ENCODE assay signal across 21 mouse cellular contexts in the genomic region with DNA sequence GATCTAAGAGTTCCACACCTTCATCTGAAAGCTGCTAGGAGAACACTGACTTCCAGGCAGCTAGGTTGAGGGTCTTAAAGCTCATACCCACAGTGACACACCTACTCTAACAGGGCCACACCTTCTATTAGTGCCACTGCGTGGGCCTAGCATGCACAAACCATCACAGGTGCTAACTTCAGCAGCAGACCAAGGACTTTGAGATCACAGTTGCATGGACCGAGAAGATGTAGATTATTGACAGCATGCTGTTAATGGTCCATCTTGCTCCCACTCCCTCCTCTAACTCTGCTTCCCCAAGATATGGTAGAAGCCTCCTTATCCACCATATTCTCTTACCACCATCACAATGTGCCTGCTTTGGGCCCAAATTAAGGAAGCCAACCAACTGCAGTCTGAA.
"Had no signal": no experiment of that assay in that cellular context is flagged by ENCODE, and none has a peak within 500 bp of the region (broad histone marks: within the 10 kb centered on the region; RNA-seq: fewer than 3 reads in every experiment).

No protein-coding gene starts in this region.

- H3K4me2 ChIP-seq: forebrain, embryonic 15.5 days; heart, embryonic 12.5 days; hindbrain, embryonic 13.5 days; hindbrain, embryonic 15.5 days; kidney, embryonic 15.5 days; limb, embryonic 13.5 days; limb, embryonic 15.5 days; liver, embryonic 12.5 days had no signal

- H3K4me3 ChIP-seq: forebrain, embryonic 15.5 days; heart, embryonic 12.5 days; hindbrain, embryonic 13.5 days; hindbrain, embryonic 15.5 days; kidney, embryonic 15.5 days; limb, embryonic 13.5 days; limb, embryonic 15.5 days; liver, embryonic 12.5 days had no signal

- H3K9me3 ChIP-seq: forebrain, embryonic 15.5 days; heart, embryonic 12.5 days; hindbrain, embryonic 13.5 days; hindbrain, embryonic 15.5 days; kidney, embryonic 15.5 days; limb, embryonic 13.5 days; limb, embryonic 15.5 days; liver, embryonic 12.5 days had no signal

- ATAC-seq: forebrain, embryonic 15.5 days; forebrain, postnatal 0 days; hindbrain, postnatal 0 days; intestine, embryonic 16.5 days; liver, embryonic 12.5 days had no signal

- H3K27me3 ChIP-seq: forebrain, embryonic 15.5 days; heart, embryonic 12.5 days; hindbrain, embryonic 13.5 days; hindbrain, embryonic 15.5 days; kidney, embryonic 15.5 days; limb, embryonic 13.5 days; limb, embryonic 15.5 days; liver, embryonic 12.5 days had no signal

- H3K36me3 ChIP-seq: forebrain, embryonic 15.5 days; heart, embryonic 12.5 days; hindbrain, embryonic 13.5 days; hindbrain, embryonic 15.5 days; kidney, embryonic 15.5 days; limb, embryonic 13.5 days; limb, embryonic 15.5 days; liver, embryonic 12.5 days had no signal

- H3K27ac ChIP-seq: forebrain, embryonic 15.5 days; hindbrain, embryonic 13.5 days; hindbrain, embryonic 15.5 days; hindbrain, postnatal 0 days; kidney, embryonic 15.5 days; limb, embryonic 13.5 days; limb, embryonic 15.5 days; liver, embryonic 12.5 days; liver, embryonic 14.5 days had no signal

- DNase-seq: forebrain, postnatal 0 days; gastrocnemius, postnatal 14 days; gastrocnemius, postnatal 36 days; heart, adult 18-20 months; heart, postnatal 10 days; kidney, postnatal 14 days; kidney, postnatal 36 days; layer of hippocampus, adult 9-11 months; layer of hippocampus, postnatal 36 days; left cerebral cortex, postnatal 4 days had no signal

- H3K9ac ChIP-seq: forebrain, embryonic 15.5 days; forebrain, postnatal 0 days; heart, embryonic 12.5 days; hindbrain, embryonic 13.5 days; hindbrain, embryonic 15.5 days; kidney, embryonic 15.5 days; limb, embryonic 13.5 days; limb, embryonic 15.5 days; liver, embryonic 12.5 days; liver, embryonic 14.5 days had no signal

- H3K4me1 ChIP-seq: forebrain, embryonic 15.5 days; heart, embryonic 12.5 days; hindbrain, embryonic 13.5 days; hindbrain, embryonic 15.5 days; limb, embryonic 15.5 days had no signal
